Mouse (Mus musculus) hindbrain, embryonic 11.5 days (tissue): ENCODE data around the gene Mark3. TPM values are rescaled to one million over a fixed set of nuclear protein-coding genes. Genes with fewer than 3 reads are reported as not detected.
A peak's percentile ranks its signal among the peaks of the same experiment; 100 is the strongest.
"Not testable (repeated sequence)": the region's sequence is repeated elsewhere in the genome, so short reads cannot be mapped to it uniquely, and the experiment has no call there.

Source experiments
- ATAC-seq: fragments of 200-750 bp; cut with Nextera tagmentation; 2 replicates; pipeline ENCODE4 v1.8.0; 2017; ENCODE audit warnings: mild to moderate bottlenecking, moderate TSS enrichment, moderate library complexity; ENCODE audit not compliant: low FRiP score
- DNase-seq: peaks from one replicate; pipeline ENCODE4 v3.0.0-alpha.2; 2015; ENCODE audit warnings: low spot score
- H3K27ac ChIP-seq: fragments of 300-500 bp; sonication (generic); 2 replicates; pipeline ENCODE4 v1.5.1; 2014; ENCODE audit warnings: mild to moderate bottlenecking, low read depth, low read length
- H3K27me3 ChIP-seq: fragments of 300-500 bp; sonication (generic); 2 replicates; pipeline ENCODE4 v1.6.1; 2014; ENCODE audit warnings: mild to moderate bottlenecking, low read length, moderate library complexity, mixed read lengths; ENCODE audit not compliant: control insufficient read depth, insufficient read depth
- H3K36me3 ChIP-seq: fragments of 300-500 bp; sonication (generic); 2 replicates; pipeline ENCODE4 v1.6.1; 2014; ENCODE audit warnings: mild to moderate bottlenecking, low read length, moderate library complexity, mixed read lengths; ENCODE audit not compliant: control insufficient read depth, insufficient read depth
- H3K4me1 ChIP-seq: fragments of 300-500 bp; sonication (generic); replicated peaks from 2 replicates; pipeline ENCODE4 v1.6.1; 2014; ENCODE audit warnings: low read length, mixed read lengths; ENCODE audit not compliant: control insufficient read depth, insufficient read depth
- H3K4me2 ChIP-seq: fragments of 300-500 bp; sonication (generic); replicated peaks from 2 replicates; pipeline ENCODE4 v1.6.1; 2014; ENCODE audit warnings: mild to moderate bottlenecking, low read depth, low read length
- H3K4me3 ChIP-seq: fragments of 300-500 bp; sonication (generic); 2 replicates; pipeline ENCODE4 v1.5.1; 2014; ENCODE audit warnings: low read depth, low read length
- H3K9ac ChIP-seq: fragments of 300-500 bp; sonication (generic); 2 replicates; pipeline ENCODE4 v1.6.1; 2014; ENCODE audit warnings: low read depth, low read length
- H3K9me3 ChIP-seq: fragments of 300-500 bp; sonication (generic); 2 replicates; pipeline ENCODE4 v1.6.1; 2016; ENCODE audit warnings: low read length; ENCODE audit not compliant: control insufficient read depth
- WGBS: fragments of 180-500 bp; shearing (Covaris S2); extraction: QIAGEN DNeasy Blood & Tissue Kit; methylation state at CpG from one replicate; pipeline ENCODE4 v1.1.7; 2014; 5-methylcytosine and 5-hydroxymethylcytosine counted together
- polyA plus RNA-seq: library from polyadenylated mRNA; unstranded; fragments of >200 nt; fragmentation: Nextera tagmentation; extraction: Ambion mirVana; gene quantifications from 2 replicates; pipeline ENCODE4 v1.2.1, GENCODE M21; 2014

Gene Mark3
- polyA plus RNA-seq, 1 experiment from 2014 or later = 76.8 TPM

DNA sequence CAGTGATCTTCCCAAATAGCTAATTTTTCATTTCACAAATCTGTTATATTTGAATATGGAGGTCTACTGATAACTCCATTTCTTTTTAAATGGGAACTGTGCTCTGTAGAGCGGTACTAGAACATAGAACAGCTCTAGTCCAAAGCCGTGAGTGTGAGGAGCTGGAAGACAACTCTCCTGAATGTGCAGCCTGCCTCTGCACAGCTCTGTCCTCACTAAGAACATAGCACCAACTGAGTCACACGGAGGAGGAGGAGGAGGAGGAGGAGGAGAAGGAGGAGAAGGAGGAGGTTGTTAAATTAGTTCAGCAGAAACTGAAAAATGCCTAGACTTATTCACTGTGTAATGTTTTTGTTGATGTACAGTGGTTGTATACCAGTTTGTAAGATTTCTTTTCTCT is 78.6 kb downstream of the Mark3 start:
- Histone ChIP-seq H3K36me3 (peaks cover 9% of the 10 kb centered on the region; the same call in 1 of the 2 replicates), H3K9me3 (no peaks in the 10 kb centered on the region), H3K4me1 (no peaks in the 10 kb centered on the region), H3K4me2 (no peak overlapping the region), H3K9ac (no peak overlapping the region), H3K27me3 (no peaks in the 10 kb centered on the region), H3K27ac (no peak overlapping the region), H3K4me3 (no peak overlapping the region)
- WGBS = 91% methylated on average over 3 of the region's 3 CpGs
- DNase-seq = no peak
- ATAC-seq = no peak

DNA sequence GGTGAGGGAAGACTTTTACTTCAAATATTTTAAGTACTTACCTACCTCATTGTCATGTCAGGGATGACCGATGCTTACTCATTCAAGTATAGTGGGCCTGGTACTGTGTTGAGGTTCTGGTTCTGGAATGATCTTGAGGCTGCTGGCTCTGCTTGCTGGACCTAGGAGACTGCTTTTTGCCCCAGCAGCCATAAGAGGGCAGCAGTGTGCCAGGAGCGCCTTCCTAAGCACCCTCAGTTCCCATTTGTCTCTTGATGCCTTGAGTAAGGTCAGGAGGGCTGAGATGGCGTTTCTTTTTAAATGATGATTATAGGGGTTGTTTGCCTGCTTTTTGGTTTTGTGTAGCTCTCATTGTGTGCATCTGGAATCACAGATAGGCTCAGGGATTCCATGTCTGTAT is 79.1 kb downstream of the Mark3 start:
- no peak overlapping the region for H3K4me3 ChIP-seq
- no peaks in the 10 kb centered on the region for H3K4me1 ChIP-seq
- H3K36me3 ChIP-seq = peaks cover 9% of the 10 kb centered on the region; the same call in 1 of the 2 replicates
- H3K4me2 ChIP-seq = no peak overlapping the region
- H3K9ac ChIP-seq = no peak overlapping the region
- no peaks in the 10 kb centered on the region for H3K27me3 ChIP-seq
- WGBS = 38% methylated on average over 3 of the region's 3 CpGs
- H3K27ac ChIP-seq = no peak overlapping the region
- ATAC-seq (no peak), DNase-seq (peak; percentile 81)
- no peaks in the 10 kb centered on the region for H3K9me3 ChIP-seq

DNA sequence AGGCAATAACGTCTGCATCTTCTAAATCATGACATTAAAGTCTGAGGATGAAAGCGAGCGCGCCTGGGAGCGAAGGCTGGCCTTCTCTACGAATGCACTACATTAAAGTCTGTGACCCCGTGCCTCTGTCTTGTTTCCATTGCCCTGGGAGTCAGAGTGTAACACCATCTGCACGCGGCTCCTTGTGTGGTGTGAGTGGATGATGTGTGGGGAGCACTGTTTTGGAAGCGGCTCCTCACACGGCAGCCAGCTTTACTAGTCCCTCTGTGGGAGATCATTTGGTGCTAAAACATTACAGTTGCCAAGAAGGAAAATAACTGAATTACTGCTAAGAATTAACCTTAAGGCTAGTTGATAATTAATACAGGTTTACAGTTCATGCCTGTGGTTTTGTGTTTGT is 81.4 kb downstream of the Mark3 start:
- H3K4me1 ChIP-seq = no peaks in the 10 kb centered on the region
- H3K9ac ChIP-seq = no peak overlapping the region
- no peak overlapping the region for H3K4me3 ChIP-seq
- no peaks in the 10 kb centered on the region for H3K9me3 ChIP-seq
- H3K27me3 ChIP-seq = no peaks in the 10 kb centered on the region
- no peak for ATAC-seq
- H3K27ac ChIP-seq = no peak overlapping the region
- H3K4me2 ChIP-seq = no peak overlapping the region
- H3K36me3 ChIP-seq = peaks cover 9% of the 10 kb centered on the region; the same call in 1 of the 2 replicates
- WGBS = 94% methylated on average over 11 of the region's 11 CpGs
- no peak for DNase-seq

DNA sequence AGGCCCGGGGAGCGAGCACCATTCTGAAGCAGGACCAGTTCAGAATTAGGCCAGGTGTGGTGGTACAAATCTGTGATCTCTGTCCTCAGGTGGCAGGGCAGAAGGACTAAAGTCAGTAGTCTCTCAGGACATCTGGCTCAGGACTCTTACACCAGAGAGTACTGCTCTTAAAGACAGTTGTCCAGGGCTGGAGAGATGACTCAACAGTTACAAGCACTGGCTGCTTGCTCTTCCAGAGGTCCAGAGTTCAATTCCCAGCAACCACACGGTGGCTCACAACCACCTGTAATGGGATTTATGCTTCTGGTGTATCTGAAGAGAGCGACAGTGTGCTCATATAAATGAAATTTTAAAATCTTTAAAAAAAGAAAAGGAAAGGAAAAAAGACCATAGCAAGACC is 85.0 kb downstream of the Mark3 start:
- 95% methylated on average over 4 of the region's 4 CpGs for WGBS
- no peak overlapping the region for H3K9ac ChIP-seq
- no peaks in the 10 kb centered on the region for H3K27me3 ChIP-seq
- no peaks in the 10 kb centered on the region for H3K4me1 ChIP-seq
- ATAC-seq = no peak
- H3K9me3 ChIP-seq = no peaks in the 10 kb centered on the region
- H3K27ac ChIP-seq = no peak overlapping the region
- H3K4me3 ChIP-seq = no peak overlapping the region
- DNase-seq = no peak
- H3K36me3 ChIP-seq = peaks cover 9% of the 10 kb centered on the region; the same call in 1 of the 2 replicates
- no peak overlapping the region for H3K4me2 ChIP-seq

DNA sequence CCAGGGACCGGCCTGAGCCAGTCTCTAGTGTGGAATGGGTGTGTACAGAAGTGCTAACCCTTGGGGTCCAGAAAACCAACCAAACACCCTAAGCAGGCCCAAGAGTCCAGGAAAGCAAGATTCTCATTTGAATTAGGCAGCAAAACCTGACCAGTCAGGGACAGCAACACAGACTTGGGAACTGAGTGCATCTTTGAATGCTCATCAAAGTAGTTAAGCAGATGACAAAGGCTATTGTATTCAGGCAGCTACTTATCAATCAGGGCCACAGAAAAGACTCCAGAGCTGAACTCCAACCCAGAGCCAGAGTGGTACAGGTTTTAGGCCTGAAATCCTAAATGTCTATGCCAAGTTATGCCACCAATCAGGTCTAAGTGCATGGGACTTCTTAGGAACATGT is 86.3 kb downstream of the Mark3 start:
- Histone ChIP-seq H3K27ac (no peak overlapping the region), H3K27me3 (no peaks in the 10 kb centered on the region), H3K9ac (no peak overlapping the region), H3K4me2 (no peak overlapping the region), H3K9me3 (no peaks in the 10 kb centered on the region), H3K36me3 (peaks cover 5% of the 10 kb centered on the region; the same call in 1 of the 2 replicates), H3K4me3 (no peak overlapping the region), H3K4me1 (no peaks in the 10 kb centered on the region)
- no peak for ATAC-seq
- no peak for DNase-seq
- WGBS = 90% methylated on average over 1 of the region's 1 CpGs

DNA sequence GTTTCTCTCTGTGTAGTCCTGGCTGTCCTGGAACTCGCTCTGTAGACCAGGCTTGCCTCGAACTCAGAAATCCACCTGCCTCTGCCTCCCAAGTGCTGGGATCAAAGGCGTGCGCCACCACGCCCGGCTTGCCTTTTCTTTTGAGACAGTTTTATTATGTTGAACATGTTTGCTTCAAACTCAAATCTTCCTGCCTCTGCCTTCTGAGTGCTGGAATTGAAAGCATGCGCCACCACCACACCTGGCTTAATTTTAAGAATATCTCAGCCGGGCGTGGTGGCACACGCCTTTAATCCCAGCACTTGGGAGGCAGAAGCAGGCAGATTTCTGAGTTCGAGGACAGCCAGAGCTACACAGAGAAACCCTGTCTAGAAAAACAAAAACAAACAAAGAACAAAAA is 87.2 kb downstream of the Mark3 start:
- ATAC-seq, H3K9me3 ChIP-seq, H3K27ac ChIP-seq, H3K9ac ChIP-seq, H3K27me3 ChIP-seq, H3K4me1 ChIP-seq, H3K36me3 ChIP-seq, DNase-seq, H3K4me3 ChIP-seq, H3K4me2 ChIP-seq: not testable (repeated sequence)
- WGBS = 99% methylated on average over 11 of the region's 11 CpGs

DNA sequence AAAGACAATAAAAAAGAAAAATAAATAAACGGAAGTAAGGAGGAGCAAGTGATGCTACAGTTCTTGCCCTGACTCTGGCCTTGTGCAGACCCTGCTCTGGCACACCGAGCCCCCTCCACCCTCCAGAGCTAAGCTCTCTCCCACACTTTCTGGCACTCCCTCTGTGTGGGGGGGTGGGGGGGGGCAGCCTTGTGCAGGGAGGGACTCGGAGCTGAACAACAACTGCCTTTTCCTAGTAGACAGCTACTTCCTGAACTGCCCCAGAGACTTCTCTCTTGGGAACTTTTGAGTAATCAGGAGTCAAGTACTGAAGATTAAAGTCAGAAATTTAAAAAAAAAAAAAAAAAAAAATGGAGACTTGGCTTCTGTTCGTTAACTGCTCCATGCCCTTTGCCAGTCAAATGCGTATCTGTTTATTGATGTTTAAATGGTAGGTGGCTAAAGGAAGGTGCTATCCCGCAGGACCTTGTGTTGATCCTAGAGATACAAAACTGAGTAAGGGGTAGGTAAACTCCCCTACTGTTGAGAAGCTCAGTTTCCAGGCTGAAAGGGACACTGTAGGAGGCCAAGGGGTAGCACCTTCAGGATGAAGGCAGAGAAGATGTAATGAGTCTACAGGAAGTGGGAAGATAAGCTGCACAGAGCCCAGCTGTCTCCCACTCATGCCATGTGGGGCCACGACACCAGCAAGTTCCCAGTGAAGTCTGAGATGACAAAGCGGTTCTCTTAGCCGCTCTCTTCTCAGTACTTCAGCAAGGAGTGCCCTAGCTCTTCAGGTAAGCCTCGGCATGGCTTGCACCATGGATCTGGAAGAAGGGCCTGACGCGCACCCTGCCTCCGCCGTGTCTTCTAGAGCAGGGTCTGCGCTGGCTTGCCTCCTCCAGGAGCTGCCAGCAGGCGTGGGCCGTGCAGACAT is 89.2 kb downstream of the Mark3 start:
- Histone ChIP-seq H3K36me3 (no peaks in the 10 kb centered on the region), H3K4me2 (no peak overlapping the region), H3K9ac (no peak overlapping the region), H3K27ac (0 out of 2 replicates have a peak overlapping the region, but pooled peaks have one; percentile 17), H3K27me3 (no peaks in the 10 kb centered on the region), H3K4me3 (no peak overlapping the region), H3K4me1 (no peaks in the 10 kb centered on the region), H3K9me3 (no peaks in the 10 kb centered on the region)
- DNase-seq (no peak), ATAC-seq (no peak)
- WGBS = 80% methylated on average over 17 of the region's 17 CpGs

DNA sequence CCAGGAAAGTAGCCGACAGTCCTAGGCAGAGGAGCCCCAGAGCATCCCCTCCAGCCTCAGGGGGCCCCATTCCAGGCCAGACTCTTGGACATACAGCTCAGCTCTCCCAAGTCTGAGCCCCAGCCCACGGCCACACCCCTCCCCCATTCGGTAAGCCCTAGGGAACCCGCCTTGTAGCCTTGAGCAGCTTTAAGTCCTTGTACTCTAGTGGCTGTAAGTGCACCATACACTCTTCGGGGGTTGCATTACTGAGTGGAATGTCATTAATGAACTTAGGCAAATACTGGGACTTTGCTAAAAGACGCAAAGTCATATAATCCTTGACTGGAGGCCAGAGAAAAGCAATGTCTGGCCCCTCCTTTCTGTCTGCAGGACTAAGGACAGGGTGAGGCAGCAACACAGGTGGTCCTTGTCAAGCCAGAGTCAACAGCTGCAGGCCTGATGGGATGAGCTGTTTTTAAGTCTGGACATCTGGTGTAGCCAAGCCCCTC is 89.9 kb downstream of the Mark3 start:
- Histone ChIP-seq H3K9me3 (no peaks in the 10 kb centered on the region), H3K4me1 (no peaks in the 10 kb centered on the region), H3K4me2 (no peak overlapping the region), H3K4me3 (no peak overlapping the region), H3K9ac (no peak overlapping the region), H3K27me3 (no peaks in the 10 kb centered on the region), H3K27ac (0 out of 2 replicates have a peak overlapping the region, but pooled peaks have one; percentile 17), H3K36me3 (no peaks in the 10 kb centered on the region)
- WGBS = 63% methylated on average over 6 of the region's 6 CpGs
- DNase-seq (no peak), ATAC-seq (no peak)
